Mouse (Mus musculus): Measurements from ENCODE around the gene Surf1.

DNA sequence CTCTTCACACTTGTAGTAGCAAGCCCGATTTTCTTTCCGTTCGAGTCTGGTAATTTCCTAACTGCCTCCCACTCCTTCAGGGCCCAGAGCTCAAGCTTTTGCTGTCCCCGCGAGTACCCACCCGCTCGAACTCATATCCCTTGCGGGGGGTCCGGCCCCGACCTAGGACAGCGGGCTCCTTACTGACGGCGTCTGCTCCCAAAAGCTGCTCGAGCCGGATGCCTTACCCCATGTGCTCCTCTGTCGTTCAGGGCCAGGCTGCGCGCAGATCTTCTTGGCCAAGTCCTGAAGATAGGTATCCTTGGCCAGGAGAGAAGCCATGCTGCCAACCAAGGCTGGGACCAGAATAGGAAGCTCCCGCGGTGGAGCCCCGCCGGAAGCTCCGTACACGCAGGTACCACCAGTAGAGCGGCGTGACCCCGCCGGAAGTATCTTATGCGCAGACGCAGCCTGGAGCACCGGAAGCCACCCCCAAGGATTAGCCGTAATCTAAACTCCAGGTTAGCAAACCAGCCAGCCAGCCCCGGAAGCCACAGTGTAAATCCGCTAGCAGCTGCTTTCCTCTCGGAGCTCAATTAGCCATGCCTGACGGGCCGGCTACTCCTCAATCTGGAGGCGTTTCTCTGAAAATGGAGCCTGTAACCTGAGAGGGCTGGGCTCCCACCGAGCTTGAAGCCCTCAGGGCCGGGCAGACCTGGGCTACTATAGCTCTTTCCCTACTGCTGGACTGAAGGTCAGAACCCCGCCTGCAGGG lies 13.7 kb downstream of the Surf1 start, which contains the start of gene Surf6:
- TF ChIP-seq CTCF (IDR thresholded peaks at IDR 0.05; ENCODE audit: low read depth), result peak; percentile 12; the same call in 1 of the 2 replicates
- 0 out of 2 replicates have a peak, but pooled peaks have one; percentile 21 for TF ChIP-seq EP300 (IDR thresholded peaks at IDR 0.05; ENCODE audit: low read depth)
